Mouse (Mus musculus): ENCODE results near the gene Specc1l. TPM values are rescaled to one million over a fixed set of nuclear protein-coding genes. Genes with fewer than 3 reads are reported as not detected.
"Not testable (repeated sequence)": the region's sequence is repeated elsewhere in the genome, so short reads cannot be mapped to it uniquely, and the experiment has no call there.

Specc1l gene
- polyA plus RNA-seq, 1 experiment from 2014 or later, result 47.3 TPM

DNA sequence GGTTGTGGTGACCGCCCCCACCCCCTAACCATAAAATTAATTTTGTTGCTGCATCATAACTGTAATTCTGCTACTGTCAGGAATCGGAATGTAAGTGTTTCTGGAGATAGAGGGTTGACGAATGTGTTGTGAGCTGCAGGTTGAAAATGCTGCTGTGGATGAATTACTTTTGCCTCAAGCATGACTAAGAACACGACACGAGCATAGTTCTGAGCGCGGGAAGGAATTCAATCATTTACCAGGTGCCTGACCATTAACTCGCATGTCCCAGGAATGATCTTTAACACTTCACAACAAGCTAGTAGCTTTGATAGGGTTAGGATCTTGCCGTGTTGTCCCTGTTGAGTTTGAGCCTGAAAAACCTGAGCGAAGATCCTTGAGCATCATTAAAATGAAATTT lies 125.4 kb downstream of the Specc1l start:
- Histone ChIP-seq H3K27me3 (no peaks in the 10 kb centered on the region), H3K9me3 (no peaks in the 10 kb centered on the region), H3K36me3 (no peaks in the 10 kb centered on the region), H3K9ac (no peak overlapping the region), H3K27ac (no peak overlapping the region), H3K4me1 (peaks cover 11% of the 10 kb centered on the region), H3K4me3 (no peak overlapping the region), H3K4me2 (no peak overlapping the region)
- ATAC-seq (ENCODE audit: borderline replicate concordance, extremely low read depth, low FRiP score, low TSS enrichment), result no peak
- 75% methylated on average over 10 of the region's 10 CpGs for WGBS

DNA sequence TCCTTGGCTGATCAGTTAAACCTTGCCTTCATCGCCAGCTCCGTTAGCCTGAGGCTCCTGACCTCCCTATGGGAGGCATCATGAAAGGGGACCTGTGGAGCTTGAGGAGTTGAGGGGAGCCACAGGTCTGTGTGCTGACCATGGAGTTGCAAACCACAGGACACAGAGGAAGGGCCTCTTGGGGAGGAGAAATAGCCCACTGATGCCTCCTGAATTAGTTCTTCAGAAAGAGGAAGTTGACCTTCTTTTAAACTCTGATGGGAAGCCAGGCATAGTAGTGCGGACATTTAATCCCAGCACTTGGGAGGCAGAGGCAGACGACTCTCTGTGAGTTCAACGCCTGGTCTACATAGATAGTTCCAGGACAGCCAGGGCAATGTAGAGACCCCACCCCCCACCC lies 127.0 kb downstream of the Specc1l start:
- peaks cover 10% of the 10 kb centered on the region for H3K4me1 ChIP-seq
- H3K9ac ChIP-seq, result no peak overlapping the region
- no peaks in the 10 kb centered on the region for H3K27me3 ChIP-seq
- no peak for ATAC-seq (ENCODE audit: borderline replicate concordance, extremely low read depth, low FRiP score, low TSS enrichment)
- no peak overlapping the region for H3K27ac ChIP-seq
- H3K4me2 ChIP-seq, result no peak overlapping the region
- no peak overlapping the region for H3K4me3 ChIP-seq
- H3K9me3 ChIP-seq, result no peaks in the 10 kb centered on the region
- no peaks in the 10 kb centered on the region for H3K36me3 ChIP-seq
- WGBS, result 73% methylated on average over 5 of the region's 5 CpGs

DNA sequence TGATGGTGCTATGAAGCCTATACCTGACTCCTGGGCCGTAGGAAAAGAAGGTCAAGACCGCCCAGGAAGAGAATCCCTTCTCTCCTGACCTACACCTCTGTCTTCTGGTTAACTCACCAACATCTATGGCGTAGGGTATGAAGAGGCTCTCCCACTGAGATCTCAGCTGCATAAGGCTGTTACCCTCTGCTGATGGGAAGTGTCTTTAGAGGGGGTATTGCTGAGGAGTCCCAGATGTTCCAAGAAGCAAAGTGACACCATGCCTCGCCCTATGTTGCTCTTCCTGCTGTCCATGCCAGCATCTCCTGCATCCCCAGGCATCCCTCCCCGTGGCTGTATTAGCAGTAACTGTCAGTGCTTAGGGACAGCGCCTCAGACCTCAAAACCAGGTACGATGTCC lies 127.5 kb downstream of the Specc1l start:
- Histone ChIP-seq H3K27ac (no peak overlapping the region), H3K4me2 (no peak overlapping the region), H3K9ac (no peak overlapping the region), H3K4me1 (peaks cover 5% of the 10 kb centered on the region), H3K9me3 (no peaks in the 10 kb centered on the region), H3K4me3 (no peak overlapping the region), H3K27me3 (no peaks in the 10 kb centered on the region), H3K36me3 (no peaks in the 10 kb centered on the region)
- ATAC-seq (ENCODE audit: borderline replicate concordance, extremely low read depth, low FRiP score, low TSS enrichment), result no peak
- 65% methylated on average over 7 of the region's 7 CpGs for WGBS

DNA sequence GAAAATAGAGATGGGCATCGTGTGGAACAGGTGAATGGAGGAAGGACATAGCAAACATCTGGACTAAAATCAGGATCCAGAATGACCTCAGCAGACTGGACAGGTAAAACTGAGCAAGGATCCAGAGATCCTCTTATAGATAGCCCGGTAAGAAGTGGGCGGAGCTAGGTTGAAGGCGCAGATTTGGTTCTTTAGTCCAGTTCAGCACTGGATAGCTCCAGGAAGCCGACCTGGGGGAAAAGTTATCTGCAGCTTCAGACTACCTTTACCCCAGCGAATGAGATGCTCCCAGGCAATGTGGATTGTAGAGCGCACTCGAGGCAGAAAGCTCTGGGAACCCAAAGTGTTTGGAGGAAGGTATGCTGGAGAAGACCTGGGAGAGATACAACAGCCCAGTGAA lies 130.1 kb downstream of the Specc1l start:
- no peaks in the 10 kb centered on the region for H3K9me3 ChIP-seq
- no peak overlapping the region for H3K27ac ChIP-seq
- no peak for ATAC-seq (ENCODE audit: borderline replicate concordance, extremely low read depth, low FRiP score, low TSS enrichment)
- 28% methylated on average over 8 of the region's 8 CpGs for WGBS
- no peak overlapping the region for H3K4me2 ChIP-seq
- no peak overlapping the region for H3K9ac ChIP-seq
- no peak overlapping the region for H3K4me3 ChIP-seq
- no peaks in the 10 kb centered on the region for H3K4me1 ChIP-seq
- no peaks in the 10 kb centered on the region for H3K27me3 ChIP-seq
- no peaks in the 10 kb centered on the region for H3K36me3 ChIP-seq

DNA sequence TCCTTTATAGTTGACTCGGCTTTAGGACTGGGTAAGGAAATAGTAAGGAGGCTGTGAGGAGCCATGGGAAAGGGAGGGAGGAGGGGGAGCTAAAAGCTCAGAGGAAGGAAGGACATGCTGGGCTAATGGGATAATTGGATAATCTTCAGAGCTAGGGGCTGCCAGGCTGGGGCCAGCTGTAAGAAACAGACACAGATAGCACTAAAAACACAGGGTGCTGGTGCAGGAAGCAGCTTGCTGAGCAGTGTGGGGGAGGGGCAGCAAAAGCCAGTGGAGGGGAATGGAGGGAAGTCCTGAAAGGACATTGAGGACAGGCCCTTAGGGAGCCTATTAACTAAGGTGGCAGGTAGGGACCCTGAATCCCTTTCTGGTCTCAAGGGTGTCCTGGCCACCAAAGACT lies 132.7 kb downstream of the Specc1l start:
- H3K36me3 ChIP-seq; H3K4me3 ChIP-seq; ATAC-seq (ENCODE audit: borderline replicate concordance, extremely low read depth, low FRiP score, low TSS enrichment); H3K27me3 ChIP-seq; H3K4me1 ChIP-seq; H3K9ac ChIP-seq; H3K9me3 ChIP-seq; H3K27ac ChIP-seq; H3K4me2 ChIP-seq: not testable (repeated sequence)
- WGBS, result 64% methylated on average over 1 of the region's 1 CpGs

DNA sequence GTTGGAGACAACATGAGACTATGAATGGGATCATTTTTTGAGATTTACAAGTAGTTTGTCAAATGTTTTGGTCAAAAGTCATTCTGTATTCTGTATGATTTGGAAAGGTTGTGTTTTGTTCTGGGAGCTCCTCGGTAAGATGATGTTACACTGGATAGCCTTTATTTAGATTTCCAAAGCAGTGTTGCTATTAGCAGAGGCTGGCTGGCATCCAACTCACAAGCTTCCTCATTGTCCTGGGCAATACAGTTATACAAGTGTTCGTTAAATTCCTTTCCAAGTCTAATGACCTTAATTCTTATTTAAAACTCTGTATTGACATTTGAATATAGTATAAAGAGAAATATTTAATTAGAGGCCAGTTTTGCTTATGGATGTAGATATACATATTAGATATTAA lies 133.4 kb downstream of the Specc1l start:
- no peak overlapping the region for H3K27ac ChIP-seq

DNA sequence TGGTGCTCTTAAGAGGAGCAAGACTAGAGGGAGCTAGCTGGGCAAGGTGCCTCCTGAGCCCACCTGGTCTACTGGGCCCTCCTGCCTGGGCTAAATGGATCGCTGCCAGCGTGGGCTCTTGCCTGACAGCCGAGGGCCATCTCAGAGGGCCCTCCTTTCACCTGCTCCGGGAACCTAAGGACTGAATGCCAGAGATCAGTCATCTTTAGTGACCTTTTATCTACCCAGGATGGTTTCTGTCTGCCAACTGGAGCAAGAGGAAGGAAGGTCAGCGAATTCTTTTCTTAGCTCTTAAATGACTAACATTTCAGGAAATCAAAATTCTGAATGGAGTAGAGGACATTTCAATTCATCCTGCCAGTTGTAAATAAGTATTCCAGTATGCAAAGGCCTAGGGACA lies 138.7 kb downstream of the Specc1l start:
- H3K9ac ChIP-seq, result no peak overlapping the region
- H3K4me1 ChIP-seq, result no peaks in the 10 kb centered on the region
- WGBS, result 67% methylated on average over 5 of the region's 5 CpGs
- no peaks in the 10 kb centered on the region for H3K9me3 ChIP-seq
- no peak for ATAC-seq (ENCODE audit: borderline replicate concordance, extremely low read depth, low FRiP score, low TSS enrichment)
- no peak overlapping the region for H3K4me3 ChIP-seq
- H3K27me3 ChIP-seq, result no peaks in the 10 kb centered on the region
- no peaks in the 10 kb centered on the region for H3K36me3 ChIP-seq
- no peak overlapping the region for H3K4me2 ChIP-seq
- no peak overlapping the region for H3K27ac ChIP-seq

More for the DNA sequence above, 133.4 kb downstream of the Specc1l start:
- WGBS, result 31% methylated on average over 2 of the region's 2 CpGs
- Histone ChIP-seq H3K9me3 (no peaks in the 10 kb centered on the region), H3K36me3 (no peaks in the 10 kb centered on the region), H3K4me3 (no peak overlapping the region), H3K4me1 (no peaks in the 10 kb centered on the region), H3K27me3 (no peaks in the 10 kb centered on the region), H3K4me2 (no peak overlapping the region), H3K9ac (no peak overlapping the region)
- ATAC-seq (ENCODE audit: borderline replicate concordance, extremely low read depth, low FRiP score, low TSS enrichment), result no peak

DNA sequence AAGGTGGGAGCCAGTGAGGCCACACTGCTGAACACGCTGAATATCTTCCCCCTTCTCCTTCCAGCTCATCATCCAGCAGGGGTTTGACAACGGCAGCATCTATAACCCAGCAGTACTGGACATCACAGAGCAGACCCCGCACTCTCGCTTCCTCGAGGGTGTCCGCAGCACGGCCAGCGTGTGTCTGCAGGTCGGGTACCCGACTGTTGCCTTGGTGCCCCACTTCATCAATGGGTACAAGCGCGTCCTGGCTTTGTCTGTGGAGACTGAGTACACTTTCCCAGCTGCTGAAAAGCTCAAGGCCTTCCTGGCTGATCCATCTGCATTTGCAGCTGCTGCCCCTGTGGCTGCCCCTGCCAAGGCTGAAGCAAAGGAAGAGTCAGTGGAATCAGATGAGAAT lies 140.7 kb downstream of the Specc1l start:
- 94% methylated on average over 12 of the region's 12 CpGs for WGBS

DNA sequence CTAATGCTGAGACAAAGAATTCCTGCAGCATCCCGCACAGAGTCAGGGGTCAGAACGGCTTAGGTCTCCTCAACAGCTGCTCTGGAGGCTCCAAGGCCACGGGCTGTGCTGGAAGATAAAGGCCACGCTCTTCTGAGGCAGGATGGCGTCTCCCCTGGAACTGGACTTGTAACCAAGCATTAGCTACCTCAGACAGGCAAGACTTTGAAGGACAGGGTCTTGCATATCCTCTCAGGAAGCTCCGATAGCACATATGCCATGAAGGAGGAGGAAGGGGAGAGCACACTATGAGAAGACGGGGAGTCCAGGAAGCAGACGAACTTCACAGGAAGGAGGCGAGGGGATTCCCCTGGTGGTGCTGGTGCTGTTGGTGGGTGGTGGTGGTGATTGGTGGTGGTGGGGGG lies 142.0 kb downstream of the Specc1l start:
- not testable (repeated sequence) for H3K9ac ChIP-seq; H3K27ac ChIP-seq; H3K9me3 ChIP-seq; H3K4me3 ChIP-seq; H3K36me3 ChIP-seq; ATAC-seq (ENCODE audit: borderline replicate concordance, extremely low read depth, low FRiP score, low TSS enrichment); H3K4me2 ChIP-seq; H3K4me1 ChIP-seq; H3K27me3 ChIP-seq
- WGBS, result 40% methylated on average over 8 of the region's 9 CpGs

More for the DNA sequence above, 140.7 kb downstream of the Specc1l start:
- Histone ChIP-seq H3K4me2 (no peak overlapping the region), H3K4me1 (no peaks in the 10 kb centered on the region; the same call in 1 of the 2 replicates), H3K9ac (no peak overlapping the region), H3K9me3 (no peaks in the 10 kb centered on the region), H3K27ac (no peak overlapping the region), H3K36me3 (no peaks in the 10 kb centered on the region), H3K27me3 (no peaks in the 10 kb centered on the region), H3K4me3 (no peak overlapping the region)
- ATAC-seq (ENCODE audit: borderline replicate concordance, extremely low read depth, low FRiP score, low TSS enrichment), result no peak

DNA sequence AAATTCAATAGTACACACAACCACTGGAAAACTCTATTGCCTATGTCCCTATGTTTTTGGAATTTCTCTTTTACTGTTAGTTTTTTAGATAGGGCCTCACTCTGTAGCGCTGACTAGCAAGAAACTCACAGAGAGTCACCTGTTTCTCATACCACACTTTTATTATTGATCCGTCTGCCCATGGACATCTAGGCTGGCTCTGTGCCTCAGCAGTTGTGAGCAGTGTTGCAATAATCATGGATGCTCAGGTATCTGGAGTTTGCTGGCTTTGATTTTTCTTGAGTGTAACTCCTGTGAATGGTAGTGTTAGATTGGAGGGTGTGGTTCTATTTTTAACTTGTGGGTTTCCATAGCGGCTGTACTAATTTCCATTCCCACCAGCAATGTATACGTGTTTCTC lies 143.5 kb downstream of the Specc1l start:
- H3K9ac ChIP-seq, result no peak overlapping the region
- H3K4me2 ChIP-seq, result no peak overlapping the region
- H3K27me3 ChIP-seq, result no peaks in the 10 kb centered on the region
- WGBS, result 62% methylated on average over 4 of the region's 4 CpGs
- no peak for ATAC-seq (ENCODE audit: borderline replicate concordance, extremely low read depth, low FRiP score, low TSS enrichment)
- no peak overlapping the region for H3K27ac ChIP-seq
- no peaks in the 10 kb centered on the region for H3K36me3 ChIP-seq
- no peak overlapping the region for H3K4me3 ChIP-seq
- H3K9me3 ChIP-seq, result no peaks in the 10 kb centered on the region
- H3K4me1 ChIP-seq, result no peaks in the 10 kb centered on the region; the same call in 1 of the 2 replicates

Other genes starting within 250 kb of the Specc1l start
- 2.9 and 3.0 TPM in 2 replicates for gene Gnaz, start 244.9 kb upstream of the Specc1l start, polyA plus RNA-seq (2015; fragmentation: Nextera tagmentation; extraction: Ambion mirVana)
- gene Rsph14, start 179.5 kb upstream of the Specc1l start, polyA plus RNA-seq (2015; fragmentation: Nextera tagmentation; extraction: Ambion mirVana), result 0.96 and 2.1 TPM in 2 replicates
- gene Rab36, start 175.0 kb upstream of the Specc1l start, polyA plus RNA-seq (2015; fragmentation: Nextera tagmentation; extraction: Ambion mirVana), result 11.0 and 13.1 TPM in 2 replicates
- gene Bcr, start 151.5 kb upstream of the Specc1l start, polyA plus RNA-seq (2015; fragmentation: Nextera tagmentation; extraction: Ambion mirVana), result 8.6 and 8.9 TPM in 2 replicates
- 7.1 and 7.5 TPM in 2 replicates for gene Adora2a, start 104.8 kb downstream of the Specc1l start, polyA plus RNA-seq (2015; fragmentation: Nextera tagmentation; extraction: Ambion mirVana)
- gene Upb1, start 189.0 kb downstream of the Specc1l start, polyA plus RNA-seq (2015; fragmentation: Nextera tagmentation; extraction: Ambion mirVana), result 0.73 and 1.3 TPM in 2 replicates